Mouse (Mus musculus): ENCODE results near the gene Glis2.

Gene Glis2

GRCm38 (mm10) chr16:4639831-4640237, 45.3 kb downstream of the Glis2 start, which contains the start of the genes Vasn and Dnaja3:
TSS of gene Vasn (plus strand) at chr16:4639941.
TSS of gene Dnaja3 (plus strand) at chr16:4639989.
- DNase-seq (ENCODE audit: low spot score) = peak; percentile 95

- peak; percentile 49 for DNase-seq (ENCODE audit: low spot score)
Observed at GRCm38 (mm10) chr16:4640267-4641005, 45.9 kb downstream of the Glis2 start.

GRCm38 (mm10) chr16:4641119-4641838, 46.8 kb downstream of the Glis2 start:
- no peak for DNase-seq (ENCODE audit: low spot score)

GRCm38 (mm10) chr16:4642190-4642589, 47.7 kb downstream of the Glis2 start:
- DNase-seq (ENCODE audit: low spot score) = peak; percentile 71

GRCm38 (mm10) chr16:4642937-4643336, 48.4 kb downstream of the Glis2 start:
- DNase-seq (ENCODE audit: low spot score) = no peak

GRCm38 (mm10) chr16:4643670-4644419, 49.3 kb downstream of the Glis2 start:
- no peak for DNase-seq (ENCODE audit: low spot score)

GRCm38 (mm10) chr16:4645867-4646266, 51.4 kb downstream of the Glis2 start:
- DNase-seq (ENCODE audit: low spot score) = no peak

GRCm38 (mm10) chr16:4646831-4647230, 52.3 kb downstream of the Glis2 start:
- DNase-seq (ENCODE audit: low spot score) = no peak

GRCm38 (mm10) chr16:4647651-4648141, 53.2 kb downstream of the Glis2 start:
- no peak for DNase-seq (ENCODE audit: low spot score)

GRCm38 (mm10) chr16:4648416-4649023, 54.0 kb downstream of the Glis2 start:
- no peak for DNase-seq (ENCODE audit: low spot score)

GRCm38 (mm10) chr16:4649211-4649610, 54.7 kb downstream of the Glis2 start:
- no peak for DNase-seq (ENCODE audit: low spot score)

- no peak for DNase-seq (ENCODE audit: low spot score)
Observed at GRCm38 (mm10) chr16:4649692-4650091, 55.2 kb downstream of the Glis2 start.

- DNase-seq (ENCODE audit: low spot score) = no peak
Observed at GRCm38 (mm10) chr16:4650161-4650560, 55.6 kb downstream of the Glis2 start.

GRCm38 (mm10) chr16:4651081-4651480, 56.6 kb downstream of the Glis2 start:
- DNase-seq (ENCODE audit: low spot score) = no peak

GRCm38 (mm10) chr16:4651624-4652023, 57.1 kb downstream of the Glis2 start:
- DNase-seq (ENCODE audit: low spot score) = peak; percentile 72

- no peak for DNase-seq (ENCODE audit: low spot score)
Observed at GRCm38 (mm10) chr16:4652707-4653416, 58.3 kb downstream of the Glis2 start.

- DNase-seq (ENCODE audit: low spot score) = no peak
Observed at GRCm38 (mm10) chr16:4654706-4655105, 60.2 kb downstream of the Glis2 start.

GRCm38 (mm10) chr16:4655251-4655734, 60.8 kb downstream of the Glis2 start:
- no peak for DNase-seq (ENCODE audit: low spot score)

GRCm38 (mm10) chr16:4655764-4656570, 61.5 kb downstream of the Glis2 start:
- peak; percentile 51 for DNase-seq (ENCODE audit: low spot score)

- DNase-seq (ENCODE audit: low spot score) = no peak
Observed at GRCm38 (mm10) chr16:4656571-4657081, 62.1 kb downstream of the Glis2 start.
